Mouse (Mus musculus): ENCODE measurements around the gene Hist1h3e.
A peak's percentile ranks its signal among the peaks of the same experiment; 100 is the strongest.
"Not testable (repeated sequence)": the region's sequence is repeated elsewhere in the genome, so short reads cannot be mapped to it uniquely, and the experiment has no call there.

The Hist1h3e gene

GRCm38 (mm10) chr13:23583387-23584068 lies 21.4 kb upstream of the Hist1h3e start:
- DNase-seq (ENCODE audit: low spot score in 2 of 2) = no peak

- DNase-seq (ENCODE audit: low spot score in 2 of 2) = no peak
Observed at GRCm38 (mm10) chr13:23582219-23583056, 20.3 kb upstream of the Hist1h3e start.

DNA sequence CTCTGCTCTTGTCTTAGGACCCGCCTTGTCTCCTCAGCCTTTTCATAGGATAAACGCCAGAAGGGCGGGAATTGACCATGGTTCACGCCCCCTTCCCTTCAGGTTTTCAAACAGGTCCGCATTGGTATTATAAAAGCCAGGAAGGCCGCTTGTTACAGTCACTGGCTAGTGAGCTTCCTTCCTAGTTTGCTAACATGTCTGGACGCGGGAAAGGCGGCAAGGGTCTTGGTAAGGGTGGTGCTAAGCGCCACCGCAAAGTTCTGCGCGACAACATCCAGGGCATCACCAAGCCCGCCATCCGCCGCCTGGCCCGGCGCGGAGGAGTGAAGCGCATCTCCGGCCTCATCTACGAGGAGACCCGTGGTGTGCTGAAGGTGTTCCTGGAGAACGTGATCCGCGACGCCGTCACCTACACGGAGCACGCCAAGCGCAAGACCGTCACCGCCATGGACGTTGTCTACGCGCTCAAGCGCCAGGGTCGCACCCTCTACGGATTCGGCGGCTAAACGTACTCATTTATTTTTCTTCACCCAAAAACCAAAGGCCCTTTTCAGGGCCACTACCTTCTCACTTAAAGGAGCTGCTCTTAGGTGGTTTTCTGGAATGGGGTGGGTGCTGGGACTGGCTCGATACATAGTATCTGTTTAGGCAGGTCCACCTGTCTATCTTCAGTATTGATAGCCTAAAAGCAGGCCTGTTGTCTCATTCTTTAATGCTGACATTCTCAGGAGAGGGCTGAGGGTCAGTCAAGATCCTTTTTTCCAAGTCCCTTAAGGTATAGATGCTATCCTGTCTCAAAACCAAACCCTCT lies 19.4 kb upstream of the Hist1h3e start, which contains the start of gene Hist1h4d:
Gene Hist1h4d, plus strand, starts transcription at position 191 of the 811 bp plus-strand sequence.
- peak; percentile 94 to 95 for DNase-seq (ENCODE audit: low spot score in 2 of 2)

DNA sequence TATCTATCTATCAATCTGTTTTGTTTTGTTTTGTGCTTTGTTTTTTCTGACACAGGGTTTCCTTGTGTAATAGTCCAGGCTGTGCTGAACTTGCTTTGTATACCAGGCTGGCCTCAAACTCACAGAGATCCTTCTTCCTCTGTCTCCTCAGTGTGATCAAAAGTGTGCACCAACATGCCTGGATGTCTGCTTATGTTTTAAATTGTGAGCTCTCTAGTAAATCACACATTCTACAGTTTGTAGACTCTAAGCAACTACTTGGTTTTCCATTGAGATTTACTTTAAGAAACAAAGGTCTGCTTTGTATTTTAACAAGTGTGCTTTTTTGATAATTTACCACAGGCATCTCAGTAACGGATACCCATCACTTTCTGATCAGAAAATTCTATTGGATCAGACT lies 15.7 kb upstream of the Hist1h3e start:
- DNase-seq (ENCODE audit: low spot score in 2 of 2) = no peak

GRCm38 (mm10) chr13:23576906-23577639 lies 14.9 kb upstream of the Hist1h3e start:
- DNase-seq (ENCODE audit: low spot score in 2 of 2) = no peak

GRCm38 (mm10) chr13:23576351-23576881 lies 14.2 kb upstream of the Hist1h3e start:
- no peak for DNase-seq (ENCODE audit: low spot score in 2 of 2)

GRCm38 (mm10) chr13:23575864-23576313 lies 13.7 kb upstream of the Hist1h3e start:
- not testable (repeated sequence) for DNase-seq (ENCODE audit: low spot score in 2 of 2)

DNA sequence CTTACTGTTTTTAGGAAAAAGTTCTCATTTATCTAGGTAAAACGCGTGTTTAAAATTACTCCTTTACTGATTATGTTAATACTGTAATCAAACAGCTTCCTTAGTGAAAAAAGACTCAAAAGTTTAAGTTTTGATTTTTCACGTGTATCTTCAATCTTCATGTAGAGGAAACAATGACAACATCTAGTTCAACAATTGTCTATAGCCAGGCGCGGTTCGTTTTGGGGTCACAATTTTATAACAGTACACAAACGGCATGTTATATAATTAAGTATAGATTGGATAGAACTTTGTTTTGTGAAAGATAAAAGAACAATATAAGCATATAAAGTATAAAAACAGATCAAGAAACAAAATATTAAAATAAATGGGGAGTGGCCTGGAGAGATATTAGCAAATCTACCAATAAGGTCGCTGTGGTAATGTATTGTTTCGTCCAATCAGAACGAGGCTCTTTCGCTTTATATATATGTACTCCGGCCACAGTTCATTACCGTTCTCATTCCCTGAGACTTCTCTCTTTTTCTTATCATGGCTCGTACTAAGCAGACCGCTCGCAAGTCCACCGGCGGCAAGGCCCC lies 13.2 kb upstream of the Hist1h3e start, which contains the start of gene Hist1h3d:
Gene Hist1h3d, plus strand, starts transcription at position 493 of the 581 bp plus-strand sequence.
- DNase-seq (ENCODE audit: low spot score in 2 of 2) = peak in 1 of 2 experiments; percentile 33

DNA sequence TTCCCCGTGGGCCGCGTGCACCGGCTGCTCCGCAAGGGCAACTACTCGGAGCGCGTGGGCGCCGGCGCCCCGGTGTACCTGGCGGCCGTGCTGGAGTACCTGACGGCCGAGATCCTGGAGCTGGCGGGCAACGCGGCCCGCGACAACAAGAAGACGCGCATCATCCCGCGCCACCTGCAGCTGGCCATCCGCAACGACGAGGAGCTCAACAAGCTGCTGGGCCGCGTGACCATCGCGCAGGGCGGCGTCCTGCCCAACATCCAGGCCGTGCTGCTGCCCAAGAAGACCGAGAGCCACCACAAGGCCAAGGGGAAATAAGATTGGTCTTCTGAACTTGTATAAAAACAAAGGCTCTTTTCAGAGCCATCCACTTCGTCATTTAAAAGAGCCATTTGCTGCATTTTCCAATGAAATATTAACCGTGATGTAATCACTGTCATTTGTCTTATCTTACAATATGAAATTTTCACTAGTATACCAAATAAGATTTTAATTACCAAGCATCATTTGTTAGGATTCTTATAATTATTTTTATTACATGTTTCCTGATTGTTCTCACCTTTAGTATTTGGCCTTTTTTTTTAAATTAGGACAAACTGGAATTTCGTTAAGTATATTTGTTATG lies 12.5 kb upstream of the Hist1h3e start:
- not testable (repeated sequence) for DNase-seq (ENCODE audit: low spot score in 2 of 2)

DNA sequence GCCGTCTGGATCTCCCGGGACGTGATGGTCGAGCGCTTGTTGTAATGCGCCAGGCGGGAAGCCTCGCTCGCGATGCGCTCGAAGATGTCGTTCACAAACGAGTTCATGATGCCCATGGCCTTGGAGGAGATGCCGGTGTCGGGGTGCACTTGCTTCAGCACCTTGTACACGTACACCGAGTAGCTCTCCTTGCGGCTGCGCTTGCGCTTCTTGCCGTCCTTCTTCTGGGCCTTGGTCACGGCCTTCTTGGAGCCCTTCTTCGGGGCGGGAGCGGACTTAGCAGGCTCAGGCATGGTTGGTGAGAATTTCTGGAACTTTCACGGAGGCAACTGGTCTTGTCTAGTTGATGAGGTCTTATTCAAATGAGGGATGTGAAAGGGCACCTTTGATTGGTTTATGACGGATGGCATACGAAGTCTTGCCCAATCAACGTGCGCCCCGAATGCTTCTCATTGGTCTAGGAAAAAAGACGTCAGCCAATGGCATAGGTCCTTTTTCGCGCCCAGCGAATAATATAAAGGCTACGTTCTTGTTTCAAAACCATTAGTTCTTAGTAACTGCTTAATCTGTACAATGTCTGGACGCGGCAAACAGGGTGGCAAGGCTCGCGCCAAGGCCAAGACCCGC lies 11.8 kb upstream of the Hist1h3e start, which contains the start of the genes Hist1h2bf and Hist1h2ad:
Gene Hist1h2bf, minus strand, starts transcription at position 299 of the 627 bp plus-strand sequence.
Gene Hist1h2ad, plus strand, starts transcription at position 484 of the 627 bp plus-strand sequence.
- peak; percentile 86 for DNase-seq (ENCODE audit: low spot score in 2 of 2)

GRCm38 (mm10) chr13:23573034-23573897 lies 11.1 kb upstream of the Hist1h3e start:
- not testable (repeated sequence) for DNase-seq (ENCODE audit: low spot score in 2 of 2)

- DNase-seq (ENCODE audit: low spot score in 2 of 2) = no peak
Observed at GRCm38 (mm10) chr13:23572218-23573033, 10.3 kb upstream of the Hist1h3e start.

DNA sequence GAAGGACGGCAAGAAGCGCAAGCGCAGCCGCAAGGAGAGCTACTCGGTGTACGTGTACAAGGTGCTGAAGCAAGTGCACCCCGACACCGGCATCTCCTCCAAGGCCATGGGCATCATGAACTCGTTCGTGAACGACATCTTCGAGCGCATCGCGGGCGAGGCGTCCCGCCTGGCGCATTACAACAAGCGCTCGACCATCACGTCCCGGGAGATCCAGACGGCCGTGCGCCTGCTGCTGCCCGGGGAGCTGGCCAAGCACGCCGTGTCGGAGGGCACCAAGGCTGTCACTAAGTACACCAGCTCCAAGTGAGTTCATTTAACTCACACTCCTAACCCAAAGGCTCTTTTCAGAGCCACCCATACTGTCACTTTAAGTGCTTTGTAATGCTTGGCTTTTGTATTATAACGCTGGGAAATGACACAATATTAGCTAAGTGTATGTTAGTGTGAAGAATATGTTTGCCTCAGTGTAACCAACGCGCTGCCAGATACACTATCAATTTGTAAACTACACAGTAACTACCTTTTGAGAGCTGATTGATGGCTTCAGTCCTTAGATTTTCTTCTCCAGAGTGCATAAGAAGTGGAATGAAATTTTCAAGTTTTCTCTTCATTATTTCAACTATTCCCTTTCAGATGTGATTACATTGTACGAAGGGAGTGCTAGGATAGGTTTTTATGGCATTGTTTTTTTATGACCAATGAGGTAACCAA lies 9.5 kb upstream of the Hist1h3e start:
- DNase-seq (ENCODE audit: low spot score in 2 of 2) = not testable (repeated sequence)

DNA sequence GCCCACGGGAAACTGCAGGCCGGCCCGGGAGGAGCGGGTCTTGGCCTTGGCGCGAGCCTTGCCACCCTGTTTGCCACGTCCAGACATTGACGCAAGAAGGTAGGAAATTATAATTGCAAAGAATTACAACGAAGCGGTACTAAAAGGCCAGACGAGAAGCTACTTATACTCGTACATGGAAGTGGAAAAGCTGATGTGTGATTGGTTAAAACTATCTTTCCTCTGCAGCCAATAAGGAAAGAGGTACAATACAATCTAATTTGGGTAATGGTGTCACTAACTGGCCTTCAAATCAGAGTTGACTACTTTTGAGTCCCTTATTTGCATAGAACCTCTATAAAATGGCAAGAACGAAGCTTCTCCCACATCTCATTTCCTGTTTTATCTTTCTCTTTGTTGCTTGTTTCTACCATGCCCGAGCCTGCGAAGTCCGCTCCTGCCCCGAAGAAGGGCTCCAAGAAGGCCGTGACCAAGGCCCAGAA lies 8.9 kb upstream of the Hist1h3e start, which contains the start of the genes Hist1h2ae and Hist1h2bg:
Gene Hist1h2ae, minus strand, starts transcription at position 199 of the 482 bp plus-strand sequence.
Gene Hist1h2bg, plus strand, starts transcription at position 375 of the 482 bp plus-strand sequence.
- peak in 1 of 2 experiments; percentile 60 for DNase-seq (ENCODE audit: low spot score in 2 of 2)

GRCm38 (mm10) chr13:23570261-23571021 lies 8.3 kb upstream of the Hist1h3e start:
- DNase-seq (ENCODE audit: low spot score in 2 of 2) = not testable (repeated sequence)

DNA sequence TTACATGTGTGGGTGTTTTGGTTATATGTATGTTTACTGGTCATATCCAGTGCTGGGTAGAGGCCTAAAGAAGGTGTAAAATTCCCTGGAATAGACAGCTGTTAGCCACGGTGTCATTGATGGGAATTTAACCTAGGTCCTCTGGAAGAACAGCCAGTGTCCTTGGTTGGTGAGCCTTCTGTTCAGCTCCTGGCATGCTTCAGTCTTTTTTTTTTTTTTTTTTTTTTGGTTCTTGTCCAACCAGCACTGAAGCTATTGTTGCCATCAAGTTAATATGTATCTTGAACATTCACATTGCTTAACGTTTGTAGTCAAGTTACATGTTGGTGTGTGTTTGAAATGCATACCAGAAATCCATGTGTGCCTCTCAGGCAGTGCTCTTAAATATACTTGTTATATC lies 2.3 kb upstream of the Hist1h3e start:
- no peak for DNase-seq (ENCODE audit: low spot score in 2 of 2)
